Mouse (Mus musculus) layer of hippocampus, adult 8-10 months (tissue): Measurements from ENCODE around the gene Slc38a6. TPM values are rescaled to one million over a fixed set of nuclear protein-coding genes. Genes with fewer than 3 reads are reported as not detected.

Source experiments
- DNase-seq, 2 experiments: peaks; one replicate each; pipeline ENCODE4 v3.0.0; 2022; ENCODE audit warnings: low spot score in 2 of 2
- total RNA-seq, 4 experiments: library from RNA; stranded (reverse); gene quantifications; 2 replicates each; pipeline ENCODE4 v1.2.4; 2022

The Slc38a6 gene
- total RNA-seq, 4 experiments from 2014 or later: 14.6 to 22.1 (median 19.2) TPM

- DNase-seq: no peak
Measured at GRCm38 (mm10) chr12:73354521-73354920, 67.9 kb downstream of the Slc38a6 start.

DNA sequence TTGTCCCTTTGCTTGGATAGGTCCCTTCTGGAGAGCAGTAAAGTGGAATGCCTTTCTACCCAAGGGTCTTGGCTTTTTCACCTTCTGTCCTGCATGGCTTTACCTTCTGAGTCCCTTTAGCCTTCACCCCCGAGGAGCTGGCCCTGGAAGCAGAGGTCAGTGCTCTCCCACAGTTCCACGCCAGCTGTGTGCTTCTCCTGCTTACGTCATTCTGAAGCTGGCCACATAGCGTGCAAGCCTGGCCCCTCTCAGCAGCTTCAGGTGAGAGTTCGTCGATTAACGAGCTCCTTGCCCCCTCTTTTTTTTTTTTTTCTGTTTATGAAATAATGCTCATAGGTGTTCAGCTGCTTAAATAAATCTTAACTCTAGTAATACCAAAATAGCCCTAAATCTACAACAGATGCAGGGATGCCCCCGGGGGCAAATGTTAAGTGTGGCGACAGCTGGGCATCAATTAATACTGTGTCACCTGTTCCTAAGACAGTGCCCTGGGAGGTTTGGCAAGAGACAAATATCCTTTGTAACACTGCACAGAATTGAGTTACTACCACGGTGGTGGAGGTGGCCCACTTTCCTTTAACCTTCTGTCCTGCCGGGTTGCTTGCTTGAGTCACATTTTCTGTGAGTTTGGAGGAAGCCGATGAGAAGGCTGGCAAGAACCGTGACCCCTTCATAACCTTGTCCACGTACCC is 68.7 kb downstream of the Slc38a6 start:
- DNase-seq: no peak

- no peak for DNase-seq
Measured at GRCm38 (mm10) chr12:73356696-73357095, 70.1 kb downstream of the Slc38a6 start.

DNA sequence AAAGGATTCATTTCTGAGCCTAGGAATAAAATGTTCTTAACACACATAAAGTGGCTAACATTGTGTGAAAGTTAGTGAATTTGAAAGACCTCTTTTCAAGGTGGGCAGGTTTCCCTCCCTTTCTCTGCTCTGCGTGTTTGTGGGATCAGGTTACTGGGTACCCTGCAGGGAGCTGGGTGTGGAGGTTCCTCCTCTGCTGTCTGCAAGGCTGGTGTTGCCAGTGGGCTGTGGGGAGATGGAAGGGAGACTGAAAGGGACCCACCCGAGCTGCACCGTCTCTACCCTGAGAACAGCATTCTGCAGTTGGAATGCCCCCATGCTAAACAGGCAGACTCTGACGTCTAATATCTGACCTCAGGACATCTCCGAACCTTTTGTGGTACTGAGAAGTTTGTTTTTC is 70.7 kb downstream of the Slc38a6 start:
- no peak for DNase-seq

GRCm38 (mm10) chr12:73357736-73358135 is 71.2 kb downstream of the Slc38a6 start:
- DNase-seq: no peak

DNA sequence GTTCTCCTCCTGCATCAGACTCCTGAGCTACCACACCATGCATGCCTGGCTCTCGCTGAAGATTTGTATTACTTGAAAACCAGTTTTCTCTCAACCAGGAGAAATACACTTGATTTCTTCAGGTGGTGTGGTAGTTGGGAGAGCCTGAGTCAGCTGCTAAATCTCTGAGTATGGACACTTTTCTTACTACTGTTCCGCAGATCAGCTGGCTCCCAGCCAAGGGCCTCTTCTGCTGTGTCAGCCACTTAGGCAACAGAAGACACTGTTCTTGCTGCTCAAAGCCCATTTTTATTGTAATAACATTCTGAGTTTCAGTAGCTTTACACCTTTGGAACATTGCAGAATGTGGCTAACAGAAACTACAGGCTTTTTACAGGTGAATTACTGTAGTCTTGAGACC is 72.1 kb downstream of the Slc38a6 start:
- DNase-seq: no peak

DNA sequence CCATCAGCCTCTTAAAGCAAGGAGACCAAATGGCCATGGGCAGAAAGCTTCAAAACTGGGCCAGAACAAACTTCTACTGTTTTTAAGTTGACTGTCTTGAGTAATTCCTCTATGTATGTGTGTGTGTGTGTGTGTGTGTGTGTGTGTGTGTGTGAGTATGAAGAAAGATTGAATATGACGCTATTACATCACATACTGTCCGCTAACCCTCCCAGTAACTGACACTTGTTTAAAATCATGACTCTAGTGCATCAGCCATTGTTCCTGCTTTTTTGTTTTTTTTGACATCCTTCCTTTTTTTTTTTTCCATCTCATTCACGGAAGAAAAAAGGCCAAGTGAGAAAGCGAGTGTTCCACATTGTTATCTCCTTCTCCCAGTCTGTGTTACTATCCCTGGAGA is 72.9 kb downstream of the Slc38a6 start:
- DNase-seq: no peak

- DNase-seq: no peak
Measured at GRCm38 (mm10) chr12:73361201-73361600, 74.6 kb downstream of the Slc38a6 start.

- no peak for DNase-seq
Measured at GRCm38 (mm10) chr12:73363401-73363800, 76.8 kb downstream of the Slc38a6 start.

DNA sequence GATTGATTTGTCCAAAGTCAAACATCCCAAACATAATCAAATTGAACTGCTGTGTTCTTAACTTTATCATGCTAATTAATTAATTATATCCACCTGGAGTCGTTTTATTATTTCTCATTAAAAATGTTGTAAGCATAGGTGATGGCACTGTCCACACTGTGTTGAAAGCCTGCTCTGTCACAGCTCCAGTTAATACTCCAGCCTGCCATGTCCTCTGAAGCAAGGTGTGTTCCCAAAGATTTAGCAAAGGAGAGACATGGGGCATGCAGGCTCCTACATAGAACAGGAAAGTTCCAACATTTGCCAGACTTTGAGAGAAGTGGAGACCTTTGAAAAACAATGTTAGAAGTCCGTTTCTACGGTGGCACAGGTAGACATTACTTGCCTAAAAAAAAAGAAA is 77.4 kb downstream of the Slc38a6 start:
- no peak for DNase-seq

- no peak for DNase-seq
Measured at GRCm38 (mm10) chr12:73366581-73366980, 80.0 kb downstream of the Slc38a6 start.

DNA sequence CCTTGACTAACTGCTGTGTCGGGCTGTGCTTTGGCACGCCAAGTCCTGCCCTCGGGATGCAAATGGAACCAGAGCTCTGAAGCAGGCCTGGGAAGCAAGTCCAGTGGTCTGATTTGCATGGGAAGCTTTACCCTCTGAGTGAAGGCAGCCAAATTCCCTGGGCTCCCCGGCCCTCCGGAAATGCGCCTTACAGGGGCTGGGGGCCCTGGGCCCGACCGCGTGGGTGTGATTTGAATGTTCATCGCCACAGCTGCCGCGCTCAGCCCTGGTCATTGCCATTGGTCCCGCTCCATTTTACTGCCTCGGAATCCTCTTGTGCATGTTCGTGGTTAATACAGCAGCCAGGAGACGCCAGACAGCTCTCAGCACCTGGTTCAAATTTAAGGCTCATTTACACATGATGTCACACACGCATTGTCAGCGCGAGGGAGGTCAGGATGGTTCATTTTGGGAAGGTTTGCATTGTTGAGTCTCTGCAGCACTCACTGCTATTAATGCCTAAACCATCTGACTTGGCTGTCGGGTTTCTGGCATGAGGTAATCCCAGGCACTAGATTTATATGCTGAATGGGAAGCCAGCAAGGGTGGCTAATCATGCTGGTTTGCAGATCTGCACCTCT is 81.0 kb downstream of the Slc38a6 start:
- no peak for DNase-seq

- no peak for DNase-seq
Measured at GRCm38 (mm10) chr12:73368868-73369608, 82.5 kb downstream of the Slc38a6 start.

GRCm38 (mm10) chr12:73370367-73370944 is 83.9 kb downstream of the Slc38a6 start:
- no peak for DNase-seq

GRCm38 (mm10) chr12:73371132-73371531 is 84.6 kb downstream of the Slc38a6 start:
- peak; percentile 49 to 60 for DNase-seq

- no peak for DNase-seq
Measured at GRCm38 (mm10) chr12:73378026-73378425, 91.4 kb downstream of the Slc38a6 start.

- DNase-seq: no peak
Measured at GRCm38 (mm10) chr12:73378724-73379355, 92.3 kb downstream of the Slc38a6 start.

DNA sequence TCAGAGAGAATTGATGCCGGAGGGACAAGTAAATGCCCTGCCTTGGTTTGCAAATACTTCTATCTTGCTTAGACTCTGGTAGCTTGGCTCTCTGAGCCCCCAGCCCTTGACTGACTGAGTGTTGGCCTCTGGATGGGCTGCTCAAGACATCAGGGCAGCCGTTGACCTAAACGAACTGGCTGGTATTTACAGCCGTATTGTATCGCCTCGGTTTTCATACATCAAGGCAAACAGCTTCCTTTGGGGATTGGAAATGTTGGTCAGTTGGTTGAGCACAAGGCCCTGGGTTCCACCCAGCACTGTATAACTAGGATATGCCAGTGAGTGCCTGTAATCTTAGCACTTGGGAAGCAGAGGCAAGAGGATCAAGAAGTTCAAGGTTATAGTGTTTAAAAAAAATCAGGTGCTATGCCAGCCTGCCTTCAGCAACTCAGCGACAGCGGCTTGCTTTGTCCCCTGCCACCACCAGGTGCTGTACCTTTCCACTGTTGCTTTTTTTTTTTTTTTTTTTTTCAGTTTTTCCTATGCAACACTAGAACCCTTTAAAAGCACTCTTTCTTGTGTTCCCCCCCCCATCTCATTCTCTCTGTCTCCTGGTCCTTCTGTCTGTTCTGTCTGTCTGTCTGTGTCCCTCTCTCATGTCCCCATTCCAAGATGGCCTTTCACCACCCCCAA is 94.2 kb downstream of the Slc38a6 start:
- no peak for DNase-seq

DNA sequence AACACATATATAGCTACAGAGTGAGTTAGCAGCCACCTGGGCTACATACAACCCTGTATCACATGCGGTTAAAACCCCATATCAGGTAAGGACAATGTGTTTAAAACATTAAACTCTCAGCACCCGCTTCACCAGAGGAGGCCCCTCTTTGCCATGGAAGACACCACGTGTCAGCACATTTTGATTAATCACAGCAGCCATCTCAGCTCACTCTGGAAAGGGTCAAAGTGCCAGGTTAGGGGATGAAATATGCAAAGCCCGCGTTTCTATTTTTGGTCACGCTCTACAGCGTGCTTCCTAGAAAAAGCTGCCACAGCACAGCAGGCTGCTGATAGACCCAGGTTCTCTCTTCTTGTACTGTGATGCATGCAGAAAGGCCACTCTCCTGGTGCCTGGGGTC is 94.9 kb downstream of the Slc38a6 start:
- DNase-seq: no peak

GRCm38 (mm10) chr12:73382290-73383178 is 96.0 kb downstream of the Slc38a6 start:
- no peak for DNase-seq
